Mouse (Mus musculus): ENCODE measurements around the gene Ppih. TPM values are rescaled to one million over a fixed set of nuclear protein-coding genes. Genes with fewer than 3 reads are reported as not detected.
"Not testable (repeated sequence)": the region's sequence is repeated elsewhere in the genome, so short reads cannot be mapped to it uniquely, and the experiment has no call there.

Gene Ppih
- total and polyA plus RNA-seq, 3 experiments = 1.9 to 23.7 (median 15.9) TPM

GRCm38 (mm10) chr4:119291921-119292320, 28.4 kb downstream of the Ppih start:
- no peak for DNase-seq

GRCm38 (mm10) chr4:119285336-119285735, 35.0 kb downstream of the Ppih start:
- DNase-seq = no peak

- DNase-seq = no peak
Measured at GRCm38 (mm10) chr4:119284861-119285260, 35.5 kb downstream of the Ppih start.

GRCm38 (mm10) chr4:119278784-119279183, 41.6 kb downstream of the Ppih start:
- not testable (repeated sequence) for DNase-seq

- DNase-seq = no peak
Measured at GRCm38 (mm10) chr4:119275726-119276125, 44.6 kb downstream of the Ppih start.

- DNase-seq = no peak
Measured at GRCm38 (mm10) chr4:119275226-119275625, 45.1 kb downstream of the Ppih start.

- peak; percentile 45 for DNase-seq
Measured at GRCm38 (mm10) chr4:119274627-119275026, 45.7 kb downstream of the Ppih start.

- no peak for DNase-seq
Measured at GRCm38 (mm10) chr4:119266606-119267005, 53.7 kb downstream of the Ppih start.

- DNase-seq = no peak
Measured at GRCm38 (mm10) chr4:119263459-119263858, 56.9 kb downstream of the Ppih start.

GRCm38 (mm10) chr4:119262483-119262882, 57.9 kb downstream of the Ppih start:
- DNase-seq = no peak

- no peak for DNase-seq
Measured at GRCm38 (mm10) chr4:119261087-119261713, 59.1 kb downstream of the Ppih start.

- DNase-seq = no peak
Measured at GRCm38 (mm10) chr4:119259344-119260254, 60.7 kb downstream of the Ppih start.

- no peak for DNase-seq
Measured at GRCm38 (mm10) chr4:119257083-119257482, 63.3 kb downstream of the Ppih start.

GRCm38 (mm10) chr4:119255351-119255750, 65.0 kb downstream of the Ppih start, which contains the start of gene Cldn19:
TSS of gene Cldn19 (plus strand) at chr4:119255414.
- DNase-seq = no peak

- DNase-seq = no peak
Measured at GRCm38 (mm10) chr4:119254012-119254618, 66.2 kb downstream of the Ppih start.

- DNase-seq = no peak
Measured at GRCm38 (mm10) chr4:119252025-119252808, 68.1 kb downstream of the Ppih start.

Other genes with a start within 250 kb of the Ppih start
- gene Slc2a1, start 211.8 kb downstream of the Ppih start, total RNA-seq (2021) = 10 to 100 TPM; 21.9 to 22.0 TPM
- gene Slc2a1, start 211.8 kb downstream of the Ppih start, polyA plus RNA-seq (2012; rRNA removed) = 35.8 and 39.4 TPM in 2 replicates
- gene Zfp691, start 146.4 kb downstream of the Ppih start, total RNA-seq (2021) = 10 to 100 TPM; 12.0 to 16.1 TPM
- 15.7 and 16.5 TPM in 2 replicates for gene Zfp691, start 146.4 kb downstream of the Ppih start, polyA plus RNA-seq (2012; rRNA removed)
- gene Ermap, start 130.5 kb downstream of the Ppih start, total RNA-seq (2021) = under 1 TPM; 0.07 to 0.32 TPM
- gene Ermap, start 130.5 kb downstream of the Ppih start, polyA plus RNA-seq (2012; rRNA removed) = 0.10 and 0.25 TPM in 2 replicates
- 10 to 100 TPM; 16.8 to 19.8 TPM for gene Svbp, start 125.2 kb downstream of the Ppih start, total RNA-seq (2021)
- gene Svbp, start 125.2 kb downstream of the Ppih start, polyA plus RNA-seq (2012; rRNA removed) = 21.5 and 27.7 TPM in 2 replicates
- gene Tmem269, start 102.3 kb downstream of the Ppih start, total RNA-seq (2021) = not detected
- 0.18 and 0.31 TPM in 2 replicates for gene Tmem269, start 102.3 kb downstream of the Ppih start, polyA plus RNA-seq (2012; rRNA removed)
- 10 to 100 TPM; 22.4 to 26.4 TPM for gene AU022252, start 87.8 kb downstream of the Ppih start, total RNA-seq (2021)
- gene AU022252, start 87.8 kb downstream of the Ppih start, polyA plus RNA-seq (2012; rRNA removed) = 4.6 and 6.0 TPM in 2 replicates
- 10 to 100 TPM; 23.2 to 27.5 TPM for gene P3h1, start 87.6 kb downstream of the Ppih start, total RNA-seq (2021)
- gene P3h1, start 87.6 kb downstream of the Ppih start, polyA plus RNA-seq (2012; rRNA removed) = 53.2 and 76.6 TPM in 2 replicates
- gene Cldn19, start 65.1 kb downstream of the Ppih start, total RNA-seq (2021) = under 1 TPM in 1 of 2 experiments, not detected in 1; 0.24 TPM
- gene Cldn19, start 65.1 kb downstream of the Ppih start, polyA plus RNA-seq (2012; rRNA removed) = 0.06 and 0.35 TPM in 2 replicates
- 100 to 1,000 TPM; 692 to 835 TPM for gene Ybx1, start 25.9 kb downstream of the Ppih start, total RNA-seq (2021)
- 323 and 336 TPM in 2 replicates for gene Ybx1, start 25.9 kb downstream of the Ppih start, polyA plus RNA-seq (2012; rRNA removed)
- gene Ccdc30, start 95.0 kb upstream of the Ppih start, total RNA-seq (2021) = 10 to 100 TPM in 1 of 2 experiments, 1 to 10 TPM in 1; 7.2 to 23.9 TPM
- 2.5 and 3.2 TPM in 2 replicates for gene Ccdc30, start 95.0 kb upstream of the Ppih start, polyA plus RNA-seq (2012; rRNA removed)
- gene Ppcs, start 101.9 kb upstream of the Ppih start, total RNA-seq (2021) = 10 to 100 TPM; 28.9 to 55.6 TPM
- 60.9 and 75.8 TPM in 2 replicates for gene Ppcs, start 101.9 kb upstream of the Ppih start, polyA plus RNA-seq (2012; rRNA removed)
- gene Zmynd12, start 102.3 kb upstream of the Ppih start, total RNA-seq (2021) = 1 to 10 TPM; 3.0 to 3.3 TPM
- gene Zmynd12, start 102.3 kb upstream of the Ppih start, polyA plus RNA-seq (2012; rRNA removed) = 5.5 and 7.9 TPM in 2 replicates
- under 1 TPM; 0.09 to 0.21 TPM for gene Rimkla, start 172.1 kb upstream of the Ppih start, total RNA-seq (2021)
- 0.11 and 0.28 TPM in 2 replicates for gene Rimkla, start 172.1 kb upstream of the Ppih start, polyA plus RNA-seq (2012; rRNA removed)
- 10 to 100 TPM; 41.8 to 43.6 TPM for gene Foxj3, start 216.5 kb upstream of the Ppih start, total RNA-seq (2021)
- 10.2 and 11.8 TPM in 2 replicates for gene Foxj3, start 216.5 kb upstream of the Ppih start, polyA plus RNA-seq (2012; rRNA removed)
- 1 to 10 TPM; 8.2 to 9.5 TPM for gene Frg2f1, start 219.0 kb upstream of the Ppih start, total RNA-seq (2021)
- 24.8 and 32.4 TPM in 2 replicates for gene Frg2f1, start 219.0 kb upstream of the Ppih start, polyA plus RNA-seq (2012; rRNA removed)

Measured in adrenal gland, adult 2 months (tissue).